Mouse (Mus musculus) spleen, adult 18-20 months (tissue): ENCODE data around the gene Abcg1.

Experiments
- DNase-seq, 2 experiments: peaks; one replicate each; pipeline ENCODE4 v3.0.0; 2022; ENCODE audit warnings: mixed read lengths in 2 of 2

Abcg1 gene

GRCm38 (mm10) chr17:31079078-31079840 lies 21.8 kb downstream of the Abcg1 start:
- no peak for DNase-seq

GRCm38 (mm10) chr17:31082296-31083078 lies 25.0 kb downstream of the Abcg1 start:
- no peak for DNase-seq

GRCm38 (mm10) chr17:31085519-31085918 lies 28.0 kb downstream of the Abcg1 start:
- no peak for DNase-seq

- no peak for DNase-seq
These were observed 28.7 kb downstream of the Abcg1 start for GRCm38 (mm10) chr17:31086196-31086595.

- no peak for DNase-seq
These were observed 31.2 kb downstream of the Abcg1 start for GRCm38 (mm10) chr17:31088711-31089110.

- DNase-seq, result no peak
These were observed 32.4 kb downstream of the Abcg1 start for GRCm38 (mm10) chr17:31089848-31090247.

- no peak for DNase-seq
These were observed 33.7 kb downstream of the Abcg1 start for GRCm38 (mm10) chr17:31091023-31091735.

GRCm38 (mm10) chr17:31094781-31095180 lies 37.3 kb downstream of the Abcg1 start:
- no peak for DNase-seq

- no peak for DNase-seq
These were observed 38.1 kb downstream of the Abcg1 start for GRCm38 (mm10) chr17:31095570-31095969.

GRCm38 (mm10) chr17:31096893-31097292 lies 39.4 kb downstream of the Abcg1 start:
- no peak for DNase-seq

- no peak for DNase-seq
These were observed 41.3 kb downstream of the Abcg1 start for GRCm38 (mm10) chr17:31098788-31099187.

- DNase-seq, result no peak
These were observed 45.6 kb downstream of the Abcg1 start for GRCm38 (mm10) chr17:31103007-31103570.

GRCm38 (mm10) chr17:31103823-31104222 lies 46.3 kb downstream of the Abcg1 start:
- no peak for DNase-seq

GRCm38 (mm10) chr17:31108388-31108787 lies 50.9 kb downstream of the Abcg1 start:
- no peak for DNase-seq

GRCm38 (mm10) chr17:31113191-31113856 lies 55.8 kb downstream of the Abcg1 start:
- no peak for DNase-seq

- no peak for DNase-seq
These were observed 58.6 kb downstream of the Abcg1 start for GRCm38 (mm10) chr17:31116063-31116462.

- DNase-seq, result no peak
These were observed 60.5 kb downstream of the Abcg1 start for GRCm38 (mm10) chr17:31117946-31118345.

GRCm38 (mm10) chr17:31119429-31119828 lies 62.0 kb downstream of the Abcg1 start:
- DNase-seq, result peak; percentile 52 to 79

GRCm38 (mm10) chr17:31121975-31122374 lies 64.5 kb downstream of the Abcg1 start:
- peak; percentile 20 to 54 for DNase-seq

- DNase-seq, result no peak
These were observed 68.2 kb downstream of the Abcg1 start for GRCm38 (mm10) chr17:31125548-31126266.

GRCm38 (mm10) chr17:31128708-31129318 lies 71.3 kb downstream of the Abcg1 start:
- DNase-seq, result no peak
